Mouse (Mus musculus): Measurements from ENCODE around the gene Lrrc51. TPM values are rescaled to one million over a fixed set of nuclear protein-coding genes. Genes with fewer than 3 reads are reported as not detected.
"Not testable (repeated sequence)": the region's sequence is repeated elsewhere in the genome, so short reads cannot be mapped to it uniquely, and the experiment has no call there.

Gene Lrrc51
- polyA plus RNA-seq, 1 experiment from 2014 or later: 12.7 TPM

- WGBS: 93% methylated on average over 4 of the region's 4 CpGs
- H3K4me1 ChIP-seq: peaks cover 31% of the 10 kb centered on the region
- no peak overlapping the region for H3K27ac ChIP-seq (replicated peaks)
- no peaks in the 10 kb centered on the region for H3K27me3 ChIP-seq (ENCODE audit: low read depth, poor library complexity, severe bottlenecking)
- DNase-seq (ENCODE audit: low spot score): no peak
- H3K36me3 ChIP-seq: peaks cover 24% of the 10 kb centered on the region
- no peak overlapping the region for H3K4me3 ChIP-seq
- no peaks in the 10 kb centered on the region for H3K9me3 ChIP-seq (replicated peaks)
These were observed 2.3 kb upstream of the Lrrc51 start for GRCm38 (mm10) chr7:101935957-101936356.

GRCm38 (mm10) chr7:101933300-101933699 is 395 bp downstream of the Lrrc51 start:
- 11% methylated on average over 15 of the region's 15 CpGs for WGBS
- peak overlapping the region; percentile 92 for H3K4me3 ChIP-seq
- no peaks in the 10 kb centered on the region for H3K27me3 ChIP-seq (ENCODE audit: low read depth, poor library complexity, severe bottlenecking)
- H3K36me3 ChIP-seq: peaks cover 10% of the 10 kb centered on the region
- H3K4me1 ChIP-seq: peaks cover 31% of the 10 kb centered on the region
- no peaks in the 10 kb centered on the region for H3K9me3 ChIP-seq (replicated peaks)
- peak overlapping the region; percentile 94 for H3K27ac ChIP-seq (replicated peaks)
- DNase-seq (ENCODE audit: low spot score): no peak

DNA sequence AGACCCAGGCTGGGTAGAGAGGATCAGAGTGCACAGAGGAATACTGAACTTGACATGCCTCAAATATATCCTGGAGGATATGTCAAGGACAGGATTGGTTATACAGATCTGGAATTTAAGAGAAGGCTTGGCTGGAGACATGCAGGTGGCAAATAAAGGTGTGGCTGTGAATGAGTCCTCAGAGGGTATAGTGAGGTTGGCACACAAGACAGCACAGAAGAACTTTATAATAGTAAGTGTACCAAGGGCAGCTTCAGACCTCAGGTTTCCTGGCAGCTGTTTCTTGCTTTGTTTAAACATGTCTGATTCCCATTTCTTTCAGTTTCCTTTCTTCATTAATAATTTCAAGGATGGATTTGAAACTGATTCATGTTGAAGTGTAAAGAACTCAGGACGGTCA is 1.1 kb downstream of the Lrrc51 start:
- peak overlapping the region; percentile 92 for H3K4me3 ChIP-seq
- H3K36me3 ChIP-seq: peaks cover 9% of the 10 kb centered on the region; the same call in 1 of the 2 replicates
- no peaks in the 10 kb centered on the region for H3K9me3 ChIP-seq (replicated peaks)
- H3K27ac ChIP-seq (replicated peaks): no peak overlapping the region
- WGBS: 93% methylated on average over 1 of the region's 1 CpGs
- DNase-seq (ENCODE audit: low spot score): no peak
- H3K27me3 ChIP-seq (ENCODE audit: low read depth, poor library complexity, severe bottlenecking): no peaks in the 10 kb centered on the region
- peaks cover 31% of the 10 kb centered on the region for H3K4me1 ChIP-seq

DNA sequence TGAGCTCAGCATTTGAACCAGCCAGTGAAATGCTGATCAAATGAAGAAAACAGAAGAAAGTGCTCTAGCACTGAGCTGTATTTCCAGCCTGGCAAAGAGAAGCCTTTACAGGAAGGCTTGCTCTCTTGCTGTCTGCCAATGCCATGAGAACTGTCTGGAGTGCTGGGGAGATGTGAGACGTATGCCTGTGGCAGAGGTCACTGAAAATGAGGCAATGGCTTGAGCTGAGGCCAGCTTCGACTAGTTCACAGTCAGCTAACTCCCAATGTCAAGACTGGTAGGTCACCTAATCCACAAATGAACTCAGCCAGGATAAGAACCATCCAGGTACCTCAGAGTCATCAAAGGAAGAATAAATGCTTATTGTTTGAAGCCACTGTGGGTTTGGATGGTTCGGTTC is 5.6 kb downstream of the Lrrc51 start:
- 89% methylated on average over 3 of the region's 3 CpGs for WGBS
- Histone ChIP-seq H3K4me1 (peaks cover 7% of the 10 kb centered on the region), H3K27ac (replicated peaks) (no peak overlapping the region)

DNA sequence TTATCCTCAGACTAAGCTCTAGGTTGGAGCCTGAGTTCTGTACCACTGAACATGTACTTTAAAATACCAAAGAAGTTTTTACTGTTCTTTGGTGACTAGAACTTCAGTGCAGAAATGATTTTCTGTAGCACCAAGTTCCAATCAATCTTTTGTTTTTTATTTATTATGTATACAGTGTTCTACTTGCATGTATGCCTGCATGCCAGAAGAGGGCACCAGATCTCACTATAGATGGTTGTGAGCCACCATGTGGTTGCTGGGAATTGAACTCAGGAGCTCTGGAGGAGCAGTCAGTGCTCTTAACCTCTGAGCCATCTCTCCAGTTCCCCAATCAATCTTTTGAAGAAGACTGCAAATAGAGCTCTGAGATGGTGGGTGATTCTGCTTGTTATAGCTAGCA is 7.8 kb downstream of the Lrrc51 start:
- not testable (repeated sequence) for H3K27ac ChIP-seq (replicated peaks); H3K36me3 ChIP-seq; H3K4me3 ChIP-seq

More for the DNA sequence above, 5.6 kb downstream of the Lrrc51 start:
- no peaks in the 10 kb centered on the region for H3K27me3 ChIP-seq (ENCODE audit: low read depth, poor library complexity, severe bottlenecking)
- no peak overlapping the region for H3K4me3 ChIP-seq
- peaks cover 4% of the 10 kb centered on the region; the same call in 1 of the 2 replicates for H3K9me3 ChIP-seq (replicated peaks)
- DNase-seq (ENCODE audit: low spot score): no peak
- no peaks in the 10 kb centered on the region for H3K36me3 ChIP-seq

GRCm38 (mm10) chr7:101918071-101918470 is 15.6 kb downstream of the Lrrc51 start:
- no peaks in the 10 kb centered on the region for H3K9me3 ChIP-seq (replicated peaks)
- H3K27ac ChIP-seq (replicated peaks): no peak overlapping the region
- H3K4me1 ChIP-seq: no peaks in the 10 kb centered on the region
- WGBS: 6% methylated on average over 1 of the region's 1 CpGs
- H3K36me3 ChIP-seq: peaks cover 23% of the 10 kb centered on the region
- H3K4me3 ChIP-seq: no peak overlapping the region
- peak; percentile 65 for DNase-seq (ENCODE audit: low spot score)
- no peaks in the 10 kb centered on the region for H3K27me3 ChIP-seq (ENCODE audit: low read depth, poor library complexity, severe bottlenecking)

More for the DNA sequence above, 7.8 kb downstream of the Lrrc51 start:
- H3K4me1 ChIP-seq; H3K27me3 ChIP-seq (ENCODE audit: low read depth, poor library complexity, severe bottlenecking); H3K9me3 ChIP-seq (replicated peaks); DNase-seq (ENCODE audit: low spot score): not testable (repeated sequence)

GRCm38 (mm10) chr7:101911982-101912381 is 21.7 kb downstream of the Lrrc51 start:
- Histone ChIP-seq H3K9me3 (replicated peaks) (no peaks in the 10 kb centered on the region), H3K27me3 (ENCODE audit: low read depth, poor library complexity, severe bottlenecking) (no peaks in the 10 kb centered on the region), H3K4me3 (no peak overlapping the region), H3K36me3 (peaks cover 65% of the 10 kb centered on the region), H3K4me1 (peaks cover 9% of the 10 kb centered on the region), H3K27ac (replicated peaks) (no peak overlapping the region)
- WGBS: 65% methylated on average over 3 of the region's 3 CpGs
- DNase-seq (ENCODE audit: low spot score): no peak

DNA sequence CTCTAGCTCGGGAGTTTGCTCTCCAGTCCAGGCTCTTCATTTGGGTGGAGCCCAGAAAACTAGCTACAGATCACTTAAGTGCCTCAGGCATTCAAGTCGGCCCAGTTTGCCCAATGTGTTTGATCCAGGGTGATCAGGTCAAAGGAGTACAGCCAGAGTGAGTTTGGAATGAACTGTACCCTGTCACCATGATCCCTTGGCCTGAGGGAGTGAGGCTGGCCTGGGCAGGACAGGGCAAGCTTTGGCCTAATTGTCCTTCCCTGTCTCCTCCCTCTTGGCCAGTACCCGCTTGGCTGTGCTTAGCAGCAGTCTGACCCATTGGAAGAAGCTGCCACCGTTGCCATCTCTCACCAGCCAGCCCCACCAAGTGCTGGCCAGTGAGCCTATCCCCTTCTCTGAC is 23.6 kb downstream of the Lrrc51 start:
- Histone ChIP-seq H3K27me3 (ENCODE audit: low read depth, poor library complexity, severe bottlenecking) (no peaks in the 10 kb centered on the region), H3K4me1 (peaks cover 21% of the 10 kb centered on the region), H3K4me3 (no peak overlapping the region), H3K36me3 (peaks cover 63% of the 10 kb centered on the region), H3K9me3 (replicated peaks) (no peaks in the 10 kb centered on the region), H3K27ac (replicated peaks) (no peak overlapping the region)
- DNase-seq (ENCODE audit: low spot score): no peak
- 79% methylated on average over 4 of the region's 4 CpGs for WGBS

GRCm38 (mm10) chr7:101908367-101908766 is 25.3 kb downstream of the Lrrc51 start:
- Histone ChIP-seq H3K27me3 (ENCODE audit: low read depth, poor library complexity, severe bottlenecking) (no peaks in the 10 kb centered on the region), H3K9me3 (replicated peaks) (no peaks in the 10 kb centered on the region), H3K36me3 (peaks cover 45% of the 10 kb centered on the region), H3K4me1 (peaks cover 26% of the 10 kb centered on the region), H3K4me3 (no peak overlapping the region), H3K27ac (replicated peaks) (no peak overlapping the region)
- no peak for DNase-seq (ENCODE audit: low spot score)
- 84% methylated on average over 4 of the region's 4 CpGs for WGBS

DNA sequence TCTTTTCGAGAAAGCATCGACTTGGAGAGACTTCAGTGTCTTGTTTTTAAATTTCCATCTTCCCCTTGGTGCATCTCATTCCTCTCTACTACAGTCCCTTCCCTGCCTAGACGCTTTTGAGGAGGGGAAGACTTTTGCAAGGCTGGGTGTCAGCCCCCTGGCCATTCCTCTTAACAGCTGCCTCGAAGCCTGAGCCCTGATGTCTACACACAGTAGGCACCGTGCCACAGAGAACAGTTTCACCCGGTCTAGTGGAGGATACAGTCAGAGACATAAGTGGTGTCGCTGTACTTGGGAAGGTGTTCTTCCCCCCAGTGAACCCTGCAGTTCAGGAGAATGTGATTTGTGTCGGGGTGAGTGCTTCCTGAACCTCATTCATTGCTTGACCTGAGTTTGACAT is 27.0 kb downstream of the Lrrc51 start:
- H3K27me3 ChIP-seq (ENCODE audit: low read depth, poor library complexity, severe bottlenecking): no peaks in the 10 kb centered on the region
- WGBS: 80% methylated on average over 8 of the region's 8 CpGs
- peak overlapping the region; percentile 69 for H3K4me3 ChIP-seq
- H3K27ac ChIP-seq (replicated peaks): peak overlapping the region; percentile 95
- H3K9me3 ChIP-seq (replicated peaks): peaks cover 7% of the 10 kb centered on the region; the same call in 1 of the 2 replicates
- peaks cover 26% of the 10 kb centered on the region for H3K4me1 ChIP-seq
- no peak for DNase-seq (ENCODE audit: low spot score)
- peaks cover 41% of the 10 kb centered on the region for H3K36me3 ChIP-seq

DNA sequence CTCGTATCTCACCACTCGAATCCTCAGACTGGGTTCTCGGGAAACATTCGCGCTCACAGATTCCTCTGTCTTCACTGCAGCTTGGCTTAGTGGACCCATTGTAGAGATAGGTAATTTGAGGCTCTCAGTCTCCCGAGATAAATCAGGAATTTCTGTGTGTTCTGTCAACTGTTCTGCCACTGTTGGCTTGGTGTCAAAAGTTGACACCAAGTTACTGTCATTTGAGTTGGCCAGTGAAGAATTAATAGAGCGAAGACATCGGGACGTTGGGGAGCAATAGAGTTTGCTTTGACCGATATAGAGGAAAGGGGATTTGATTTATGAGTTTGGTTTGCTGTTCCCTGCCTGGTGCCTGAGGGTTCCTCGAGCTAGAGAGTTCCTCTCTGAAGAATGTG is 27.4 kb downstream of the Lrrc51 start, which contains the start of gene Tomt:
Gene Tomt (minus strand): TSS at position 73 of the 395 bp plus-strand sequence.
- peaks cover 7% of the 10 kb centered on the region; the same call in 1 of the 2 replicates for H3K9me3 ChIP-seq (replicated peaks)
- H3K4me1 ChIP-seq: peaks cover 26% of the 10 kb centered on the region
- DNase-seq (ENCODE audit: low spot score): no peak
- peaks cover 39% of the 10 kb centered on the region for H3K36me3 ChIP-seq
- WGBS: 22% methylated on average over 11 of the region's 11 CpGs
- peak within 1 kb of the TSS; percentile 95 for H3K27ac ChIP-seq (replicated peaks)
- no peaks in the 10 kb centered on the region for H3K27me3 ChIP-seq (ENCODE audit: low read depth, poor library complexity, severe bottlenecking)
- peak within 1 kb of the TSS; percentile 69 for H3K4me3 ChIP-seq

GRCm38 (mm10) chr7:101905561-101906286 is 28.0 kb downstream of the Lrrc51 start, which contains the start of gene Lamtor1:
Gene Lamtor1, plus strand, starts transcription at chr7:101905904.
- Histone ChIP-seq H3K9me3 (replicated peaks) (peaks cover 7% of the 10 kb centered on the region; the same call in 1 of the 2 replicates), H3K4me1 (peaks cover 26% of the 10 kb centered on the region), H3K4me3 (peak within 1 kb of the TSS; percentile 69), H3K27ac (replicated peaks) (peak within 1 kb of the TSS; percentile 95), H3K36me3 (peaks cover 37% of the 10 kb centered on the region), H3K27me3 (ENCODE audit: low read depth, poor library complexity, severe bottlenecking) (no peaks in the 10 kb centered on the region)
- DNase-seq (ENCODE audit: low spot score): peak; percentile 100
- WGBS: under 1% methylated on average over 61 of the region's 61 CpGs

DNA sequence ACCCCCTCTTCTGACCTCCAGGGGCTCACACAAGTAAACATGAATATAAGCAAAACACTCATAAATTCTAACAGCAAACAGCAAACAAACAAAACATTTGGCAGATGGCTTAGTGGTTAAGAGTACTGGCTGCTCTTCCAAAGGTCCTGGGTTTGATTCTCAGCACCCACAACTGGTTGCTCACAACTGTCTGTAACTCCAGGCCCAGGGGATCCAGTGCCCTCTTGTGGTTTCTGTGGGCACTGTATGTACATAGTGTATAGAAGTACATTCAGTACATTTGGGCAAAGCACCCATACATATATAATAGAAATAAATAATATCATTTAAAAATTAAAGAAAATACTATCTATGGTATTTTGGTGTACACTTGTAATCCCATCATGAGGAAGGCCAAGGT is 30.8 kb downstream of the Lrrc51 start:
- H3K27me3 ChIP-seq (ENCODE audit: low read depth, poor library complexity, severe bottlenecking): no peaks in the 10 kb centered on the region
- DNase-seq (ENCODE audit: low spot score): no peak
- peaks cover 7% of the 10 kb centered on the region; the same call in 1 of the 2 replicates for H3K9me3 ChIP-seq (replicated peaks)
- peaks cover 40% of the 10 kb centered on the region for H3K36me3 ChIP-seq
- H3K4me3 ChIP-seq: no peak overlapping the region
- peaks cover 23% of the 10 kb centered on the region for H3K4me1 ChIP-seq
- H3K27ac ChIP-seq (replicated peaks): no peak overlapping the region

Data from midbrain, embryonic 10.5 days (tissue).